9 mouse cellular contexts compared by ENCODE assay signal in genomic region chr1:131290648-131291047, GRCm38 (mm10). TPM values are rescaled to one million over a fixed set of nuclear protein-coding genes. Genes with fewer than 3 reads are reported as not detected.
A peak's percentile ranks its signal among the peaks of the same experiment; 100 is the strongest.
DNase-seq lines count a peak whose midpoint lies in the region; ATAC-seq and TF ChIP-seq lines count a peak whose summit lies in the region.
"Had no signal": no experiment of that assay in that cellular context is flagged by ENCODE, and none has a peak within 500 bp of the region (broad histone marks: within the 10 kb centered on the region; RNA-seq: fewer than 3 reads in every experiment).

No protein-coding gene starts in this region.

- H3K27me3 ChIP-seq in Patski, result no peaks in the 10 kb centered on the region
- H3K27me3 ChIP-seq in small intestine, adult 2 months (ENCODE audit: control insufficient read depth, insufficient read depth, low read length), result no peaks in the 10 kb centered on the region
- H3K27me3 ChIP-seq: liver, embryonic 13.5 days had no signal

- DNase-seq in gastrocnemius, adult 18-20 months (ENCODE audit: low spot score), result peak; percentile 54
- DNase-seq in gastrocnemius, postnatal 25 days, result no peak
- DNase-seq in Patski (ENCODE audit: low read depth, low spot score), result no peak
- DNase-seq in cerebellum, postnatal 36 days, result peak; percentile 78 to 85
- peak; percentile 60 to 74 for DNase-seq in layer of hippocampus, adult 8-10 months (ENCODE audit: low spot score in 2 of 2)
- DNase-seq in lung, postnatal 25 days (ENCODE audit: low spot score), result peak; percentile 69
- DNase-seq: liver, embryonic 13.5 days had no signal

- no peak overlapping the region for H3K27ac ChIP-seq in small intestine, adult 2 months (ENCODE audit: insufficient read depth, low read depth, low read length)
- H3K27ac ChIP-seq: liver, embryonic 13.5 days had no signal

- H3K36me3 ChIP-seq in small intestine, adult 2 months (ENCODE audit: control insufficient read depth, insufficient read depth, low read length), result peaks cover 5% of the 10 kb centered on the region; the same call in 1 of the 2 replicates

- ATAC-seq in Patski, result no peak
- 0 out of 2 replicates have a peak, but pooled peaks have one; percentile 25 for ATAC-seq in granulocyte monocyte progenitor cell, adult 5-6 weeks (replicated peaks; ENCODE audit: poor library complexity, severe bottlenecking)

- no peak for TF ChIP-seq POLR2A in small intestine, adult 2 months (IDR thresholded peaks at IDR 0.05; ENCODE audit: low read depth, low read length)

- in situ Hi-C loops in Patski (cut with MboI; ENCODE audit: low pct_unique_long_range_greater_than_20kb), result loop anchor here (5.0 kb wide), 1 partner anchor 262 kb away; no protein-coding TSS in a partner anchor

- no peaks in the 10 kb centered on the region; the same call in 1 of the 2 replicates for H3K4me1 ChIP-seq in small intestine, adult 2 months (ENCODE audit: control insufficient read depth, insufficient read depth, insufficient read length, low read length)

- POLR2A ChIA-PET in Patski (lab: Charles Lee), result no interaction called here

- CTCF ChIA-PET in Patski (lab: Charles Lee), result interaction anchor here (1.0 to 4.4 kb wide), 11 partner anchors 9 to 270 kb away, joined by 3 to 31 read pairs (median 5); partner anchors contain the start of genes Fam72a and Srgap2

- no peak overlapping the region for H3K4me3 ChIP-seq in small intestine, adult 2 months (ENCODE audit: low read depth, low read length)
- H3K4me3 ChIP-seq: liver, embryonic 13.5 days had no signal

- WGBS in small intestine, adult 2 months, result 37% methylated on average over 2 of the region's 2 CpGs

- peak; percentile 87 for TF ChIP-seq CTCF in Patski (IDR thresholded peaks at IDR 0.05)
- TF ChIP-seq CTCF in small intestine, adult 2 months (IDR thresholded peaks at IDR 0.05; ENCODE audit: extremely low read depth, insufficient read length, insufficient replicate concordance, low read depth, low read length), result peak; percentile 59; the same call in 1 of the 2 replicates

RNA-seq across cellular contexts. Expression of gene Ikbke, which starts 11.2 kb away (rescaled TPM):
- under 1 TPM; 0.48 to 0.81 TPM for total RNA-seq in gastrocnemius, adult 18-20 months (2021)
- total RNA-seq in gastrocnemius, postnatal 25 days (2021), result 1 to 10 TPM in 1 of 2 experiments, under 1 TPM in 1; 0.95 to 1.9 TPM
- 21.3 TPM for polyA plus RNA-seq in Patski (2021)
- 57.6 and 57.9 TPM in 2 replicates for total RNA-seq in granulocyte monocyte progenitor cell, adult 5-6 weeks (2014; fragmentation: Nextera tagmentation)
- total RNA-seq in granulocyte monocyte progenitor cell, adult 5-6 weeks (2017), result 26.2 and 31.7 TPM in 2 replicates
- total RNA-seq in layer of hippocampus, adult 8-10 months (2022), result 1 to 10 TPM; 1.8 to 4.9 (median 3.4) TPM
- 16.3 and 43.9 TPM in 2 replicates for polyA plus RNA-seq in small intestine, adult 2 months (2012; rRNA removed)

RNA-seq across cellular contexts. Expression of gene Rassf5, which starts 45.6 kb away (rescaled TPM):
- total RNA-seq in gastrocnemius, adult 18-20 months (2021), result 1 to 10 TPM in 1 of 2 experiments, under 1 TPM in 1; 0.39 to 1.1 TPM
- under 1 TPM; 0.70 to 0.90 TPM for total RNA-seq in gastrocnemius, postnatal 25 days (2021)
- 9.5 TPM for polyA plus RNA-seq in Patski (2021)
- 48.5 and 59.1 TPM in 2 replicates for total RNA-seq in granulocyte monocyte progenitor cell, adult 5-6 weeks (2014; fragmentation: Nextera tagmentation)
- total RNA-seq in granulocyte monocyte progenitor cell, adult 5-6 weeks (2017), result 48.9 and 52.7 TPM in 2 replicates
- 10 to 100 TPM; 17.6 to 21.5 (median 18.6) TPM for total RNA-seq in layer of hippocampus, adult 8-10 months (2022)
- polyA plus RNA-seq in small intestine, adult 2 months (2012; rRNA removed), result 2.9 and 4.0 TPM in 2 replicates

Comparison
In these comparisons a context has a peak if more than half of its experiments do, and no peak if none do; other contexts are left out.
1. DNase-seq: peak in gastrocnemius, adult 18-20 months (single experiment), cerebellum, postnatal 36 days (2 of 2), layer of hippocampus, adult 8-10 months (2 of 2) and lung, postnatal 25 days (single experiment); none in gastrocnemius, postnatal 25 days (single experiment) and Patski (single experiment).
2. RNA of gene Ikbke, which starts 11.2 kb away (total RNA-seq): 26.2 to 57.9 TPM in granulocyte monocyte progenitor cell, adult 5-6 weeks; 1.8 to 4.9 TPM in layer of hippocampus, adult 8-10 months, 0.95 to 1.9 TPM in gastrocnemius, postnatal 25 days and 0.48 to 0.81 TPM in gastrocnemius, adult 18-20 months; every median in the first group is over 4 times any median in the second.
3. RNA of gene Rassf5, which starts 45.6 kb away (total RNA-seq): 48.5 to 59.1 TPM in granulocyte monocyte progenitor cell, adult 5-6 weeks and 17.6 to 21.5 TPM in layer of hippocampus, adult 8-10 months; 0.39 to 1.1 TPM in gastrocnemius, adult 18-20 months and 0.70 to 0.90 TPM in gastrocnemius, postnatal 25 days; every median in the first group is over 4 times any median in the second.